Mouse (Mus musculus) liver, embryonic 11.5 days (tissue): ENCODE results near the gene Gm11172. TPM values are rescaled to one million over a fixed set of nuclear protein-coding genes. Genes with fewer than 3 reads are reported as not detected.

ENCODE experiments used
- ATAC-seq: fragments of 200-750 bp; cut with Nextera tagmentation; replicated peaks from 2 replicates; pipeline ENCODE4 v1.8.0; 2017; ENCODE audit warnings: moderate number of reproducible peaks, mild to moderate bottlenecking, moderate TSS enrichment, moderate library complexity; ENCODE audit not compliant: low FRiP score
- DNase-seq: peaks from one replicate; pipeline ENCODE4 v3.0.0-alpha.2; 2017; ENCODE audit warnings: low spot score
- H3K27ac ChIP-seq: fragments of 300-500 bp; sonication (generic); 2 replicates; pipeline ENCODE4 v1.5.1; 2014; ENCODE audit warnings: mild to moderate bottlenecking, low read depth, low read length, control low read depth
- H3K27me3 ChIP-seq: fragments of 300-500 bp; sonication (generic); replicated peaks from 2 replicates; pipeline ENCODE4 v1.6.1; 2014; ENCODE audit warnings: low read length, mixed read lengths; ENCODE audit not compliant: control insufficient read depth, insufficient read depth
- H3K36me3 ChIP-seq: fragments of 300-500 bp; sonication (generic); 2 replicates; pipeline ENCODE4 v1.6.1; 2014; ENCODE audit warnings: mild to moderate bottlenecking, low read length, moderate library complexity, mixed read lengths; ENCODE audit not compliant: control insufficient read depth, insufficient read depth
- H3K4me1 ChIP-seq: fragments of 300-500 bp; sonication (generic); replicated peaks from 2 replicates; pipeline ENCODE4 v1.6.1; 2014; ENCODE audit warnings: low read length, mixed read lengths; ENCODE audit not compliant: control insufficient read depth, insufficient read depth
- H3K4me2 ChIP-seq: fragments of 300-500 bp; sonication (generic); 2 replicates; pipeline ENCODE4 v1.6.1; 2014; ENCODE audit warnings: mild to moderate bottlenecking, control low read depth, moderate library complexity
- H3K4me3 ChIP-seq: fragments of 300-500 bp; sonication (generic); 2 replicates; pipeline ENCODE4 v1.5.1; 2014; ENCODE audit warnings: low read depth, low read length, control low read depth
- H3K9ac ChIP-seq: fragments of 300-500 bp; sonication (generic); 2 replicates; pipeline ENCODE4 v1.6.1; 2014; ENCODE audit warnings: low read depth, low read length, control low read depth
- H3K9me3 ChIP-seq: fragments of 300-500 bp; sonication (generic); 2 replicates; pipeline ENCODE4 v1.6.1; 2016; ENCODE audit warnings: low read length, inconsistent platforms, mixed read lengths; ENCODE audit not compliant: control insufficient read depth
- WGBS: fragments of 180-500 bp; shearing (Covaris S2); extraction: QIAGEN DNeasy Blood & Tissue Kit; methylation state at CpG from one replicate; pipeline ENCODE4 v1.1.7; 2014; 5-methylcytosine and 5-hydroxymethylcytosine counted together
- polyA plus RNA-seq: library from polyadenylated mRNA; unstranded; fragments of >200 nt; fragmentation: Nextera tagmentation; extraction: Ambion mirVana; gene quantifications from 2 replicates; pipeline ENCODE4 v1.2.1, GENCODE M21; 2014

Gm11172 gene
- polyA plus RNA-seq, 1 experiment from 2014 or later: not detected

DNA sequence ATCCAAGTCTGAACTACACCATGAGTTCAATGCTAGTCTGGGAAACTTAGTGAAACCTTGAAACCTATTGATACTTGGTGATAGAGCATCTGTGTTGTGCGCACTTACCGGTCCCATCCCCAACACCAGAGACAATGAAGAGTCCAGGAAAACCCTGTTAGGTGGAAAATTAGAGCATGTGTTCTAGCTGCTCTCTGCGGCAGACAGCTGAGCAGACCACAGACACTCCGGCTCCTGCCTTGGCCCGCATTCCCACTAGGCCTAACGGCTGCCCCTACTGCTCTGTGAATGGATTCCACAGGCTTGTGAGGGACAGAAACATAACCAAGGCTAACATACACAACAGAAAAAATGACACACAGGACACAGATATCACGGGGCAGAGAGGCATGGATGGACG lies 39.2 kb upstream of the Gm11172 start:
- Histone ChIP-seq H3K4me1 (peaks cover 33% of the 10 kb centered on the region), H3K36me3 (no peaks in the 10 kb centered on the region), H3K4me2 (no peak overlapping the region), H3K4me3 (no peak overlapping the region), H3K27me3 (no peaks in the 10 kb centered on the region; the same call in none of the 2 replicates), H3K9ac (no peak overlapping the region), H3K9me3 (no peaks in the 10 kb centered on the region), H3K27ac (no peak overlapping the region)
- no peak for ATAC-seq
- DNase-seq: no peak
- WGBS: 75% methylated on average over 8 of the region's 8 CpGs

GRCm38 (mm10) chr16:10774726-10775125 lies 38.0 kb upstream of the Gm11172 start:
- H3K9ac ChIP-seq: no peak overlapping the region
- no peak for ATAC-seq
- WGBS: 23% methylated on average over 4 of the region's 4 CpGs

DNA sequence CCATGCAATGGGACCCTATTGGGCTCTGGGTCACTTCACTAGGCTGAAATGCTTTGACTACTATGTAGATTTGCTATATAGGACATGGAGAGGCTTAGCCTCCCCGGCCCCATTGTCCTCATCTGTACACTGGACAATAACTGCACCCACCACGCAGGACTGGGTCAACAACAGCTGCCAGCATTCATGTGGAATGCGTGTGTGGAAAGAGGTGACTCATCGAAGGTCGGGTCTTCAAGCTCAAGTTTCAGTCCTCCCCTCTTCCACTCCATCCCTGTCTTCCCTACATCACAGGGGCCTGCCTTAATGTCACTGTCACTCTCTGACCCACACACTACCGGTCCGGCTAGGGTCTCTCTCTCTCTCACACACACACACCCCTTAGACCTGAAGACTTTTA lies 36.4 kb upstream of the Gm11172 start:
- Histone ChIP-seq H3K36me3 (no peaks in the 10 kb centered on the region), H3K9ac (no peak overlapping the region), H3K4me1 (peaks cover 16% of the 10 kb centered on the region), H3K4me3 (no peak overlapping the region), H3K9me3 (no peaks in the 10 kb centered on the region), H3K4me2 (no peak overlapping the region), H3K27me3 (no peaks in the 10 kb centered on the region; the same call in 1 of the 2 replicates), H3K27ac (no peak overlapping the region)
- no peak for ATAC-seq
- 52% methylated on average over 7 of the region's 7 CpGs for WGBS
- no peak for DNase-seq

More at GRCm38 (mm10) chr16:10774726-10775125, 38.0 kb upstream of the Gm11172 start:
- Histone ChIP-seq H3K27ac (no peak overlapping the region), H3K4me2 (no peak overlapping the region), H3K27me3 (no peaks in the 10 kb centered on the region; the same call in 1 of the 2 replicates), H3K9me3 (no peaks in the 10 kb centered on the region), H3K4me1 (peaks cover 27% of the 10 kb centered on the region), H3K4me3 (no peak overlapping the region), H3K36me3 (no peaks in the 10 kb centered on the region)
- no peak for DNase-seq

DNA sequence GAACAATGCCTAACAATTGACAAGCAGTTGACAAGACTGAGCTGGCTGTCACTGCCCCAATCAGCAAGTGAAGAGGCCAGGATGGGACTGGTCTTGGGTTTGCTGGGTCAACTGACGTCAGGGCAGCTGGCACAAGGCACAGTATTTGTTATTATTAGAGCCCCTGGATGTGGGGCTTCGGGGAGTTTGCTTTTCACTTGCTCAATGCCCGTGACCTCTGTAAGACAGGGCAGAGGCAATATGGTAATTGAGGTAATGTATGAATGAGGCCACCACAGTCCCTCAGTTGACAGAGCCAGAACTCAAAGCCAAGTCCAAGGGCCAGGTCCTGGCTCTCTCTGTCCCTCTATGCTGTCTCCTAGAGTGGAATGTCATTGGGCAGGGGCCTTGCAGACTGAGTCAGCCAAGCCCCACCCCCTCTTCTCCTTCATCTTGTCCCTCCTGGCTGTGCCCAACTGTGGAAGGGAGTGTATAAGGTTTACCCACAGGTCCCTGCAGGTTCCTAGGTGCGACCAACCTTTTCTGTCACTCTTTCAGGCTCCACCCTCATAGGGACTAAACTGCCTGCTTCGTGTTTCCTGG lies 35.0 kb upstream of the Gm11172 start:
- no peak for ATAC-seq

DNA sequence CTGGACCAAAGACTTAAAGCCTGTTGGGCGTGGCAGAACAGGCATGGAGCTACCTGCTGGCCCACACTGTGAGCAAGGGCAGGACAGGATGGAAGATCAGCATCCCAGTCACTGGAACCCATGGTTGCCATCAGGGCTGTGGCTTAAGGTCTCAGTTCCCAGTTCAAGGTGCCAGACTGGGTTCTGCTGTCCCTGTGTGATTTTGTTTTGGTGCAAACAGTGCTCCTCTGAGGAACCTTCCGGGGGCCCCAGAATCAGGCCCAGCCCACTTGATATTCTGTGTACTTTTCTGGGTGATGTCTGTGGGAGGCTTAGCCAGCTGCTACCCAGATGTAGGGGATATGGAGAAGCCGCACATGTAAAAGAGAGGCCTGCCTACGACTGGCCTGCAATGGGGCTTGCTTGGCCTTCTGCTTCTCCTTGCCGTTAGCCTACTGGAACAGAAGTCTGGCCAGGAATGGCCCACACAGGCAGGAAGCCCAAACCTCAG lies 32.0 kb upstream of the Gm11172 start:
- ATAC-seq (no peak), DNase-seq (no peak)
- Histone ChIP-seq H3K27me3 (peaks cover 27% of the 10 kb centered on the region), H3K9ac (no peak overlapping the region), H3K4me3 (no peak overlapping the region), H3K4me1 (peaks cover 20% of the 10 kb centered on the region), H3K9me3 (no peaks in the 10 kb centered on the region), H3K27ac (no peak overlapping the region), H3K36me3 (no peaks in the 10 kb centered on the region), H3K4me2 (no peak overlapping the region)
- 75% methylated on average over 5 of the region's 5 CpGs for WGBS

More for the DNA sequence above, 35.0 kb upstream of the Gm11172 start:
- Histone ChIP-seq H3K27ac (no peak overlapping the region), H3K36me3 (no peaks in the 10 kb centered on the region), H3K27me3 (peaks cover 4% of the 10 kb centered on the region), H3K4me1 (peaks cover 13% of the 10 kb centered on the region), H3K9ac (no peak overlapping the region), H3K4me3 (no peak overlapping the region), H3K4me2 (no peak overlapping the region), H3K9me3 (no peaks in the 10 kb centered on the region)
- DNase-seq: no peak
- WGBS: 64% methylated on average over 5 of the region's 5 CpGs

- peaks cover 23% of the 10 kb centered on the region for H3K4me1 ChIP-seq
- H3K9me3 ChIP-seq: no peaks in the 10 kb centered on the region
- DNase-seq (no peak), ATAC-seq (no peak)
- H3K36me3 ChIP-seq: no peaks in the 10 kb centered on the region
- H3K9ac ChIP-seq: no peak overlapping the region
- 51% methylated on average over 9 of the region's 9 CpGs for WGBS
- H3K4me2 ChIP-seq: no peak overlapping the region; the same call in 1 of the 2 replicates
- no peak overlapping the region for H3K27ac ChIP-seq
- peaks cover 27% of the 10 kb centered on the region for H3K27me3 ChIP-seq
- H3K4me3 ChIP-seq: no peak overlapping the region
Measured at GRCm38 (mm10) chr16:10781862-10782371, 30.8 kb upstream of the Gm11172 start.

- H3K4me1 ChIP-seq: peaks cover 24% of the 10 kb centered on the region
- WGBS: 42% methylated on average over 6 of the region's 6 CpGs
- peaks cover 27% of the 10 kb centered on the region for H3K27me3 ChIP-seq
- H3K27ac ChIP-seq: no peak overlapping the region; the same call in 1 of the 2 replicates
- H3K36me3 ChIP-seq: no peaks in the 10 kb centered on the region
- DNase-seq (no peak), ATAC-seq (no peak)
- peak overlapping the region; percentile 100 for H3K4me2 ChIP-seq
- no peak overlapping the region for H3K9ac ChIP-seq
- no peaks in the 10 kb centered on the region for H3K9me3 ChIP-seq
- H3K4me3 ChIP-seq: no peak overlapping the region
Measured at GRCm38 (mm10) chr16:10782377-10783151, 30.2 kb upstream of the Gm11172 start.

- DNase-seq (no peak), ATAC-seq (no peak)
- 20% methylated on average over 1 of the region's 1 CpGs for WGBS
- Histone ChIP-seq H3K9ac (no peak overlapping the region), H3K4me1 (peaks cover 22% of the 10 kb centered on the region), H3K4me2 (peak overlapping the region; percentile 100), H3K27me3 (peaks cover 27% of the 10 kb centered on the region), H3K36me3 (no peaks in the 10 kb centered on the region), H3K9me3 (no peaks in the 10 kb centered on the region), H3K27ac (no peak overlapping the region), H3K4me3 (no peak overlapping the region)
Measured at GRCm38 (mm10) chr16:10783152-10783434, 29.6 kb upstream of the Gm11172 start.
